Comparison of ENCODE assay signal across 15 mouse cellular contexts in the genomic region with DNA sequence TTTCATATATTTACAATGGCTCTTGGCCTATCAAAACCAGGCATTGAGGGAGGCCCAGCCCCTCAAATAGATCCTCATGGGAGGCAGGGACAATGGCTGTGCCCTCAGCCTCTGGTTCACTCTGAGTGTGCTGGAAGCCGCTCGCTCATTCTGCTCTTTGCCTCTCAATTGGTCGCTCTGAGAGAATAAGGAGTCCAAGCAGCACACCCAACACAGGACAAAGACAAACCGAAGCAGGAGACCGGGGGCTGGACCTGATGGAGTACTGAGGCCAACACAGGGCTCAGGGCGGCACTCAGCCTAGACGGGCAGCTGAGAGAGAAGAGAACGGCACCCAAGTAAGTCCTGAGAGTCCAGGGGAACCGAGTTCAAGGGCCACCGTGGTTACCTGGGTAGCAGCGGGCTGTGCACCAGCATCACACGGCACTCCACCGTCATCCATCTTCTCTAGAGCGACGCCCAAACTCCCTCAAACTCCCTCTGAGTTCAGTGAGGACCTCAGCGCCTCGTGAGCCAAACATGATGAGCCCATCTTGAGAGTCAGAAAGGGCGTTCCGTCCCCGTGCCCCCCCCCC.
"Had no signal": no experiment of that assay in that cellular context is flagged by ENCODE, and none has a peak within 500 bp of the region (broad histone marks: within the 10 kb centered on the region; RNA-seq: fewer than 3 reads in every experiment).

No protein-coding gene starts in this region.

- H3K4me3 ChIP-seq: layer of hippocampus, adult 2 months; liver, embryonic 15.5 days; midbrain, embryonic 12.5 days; stomach, embryonic 15.5 days had no signal

- H3K27ac ChIP-seq: kidney, postnatal 0 days; layer of hippocampus, adult 2 months; liver, embryonic 15.5 days; midbrain, embryonic 12.5 days; stomach, embryonic 15.5 days had no signal

- H3K36me3 ChIP-seq: liver, embryonic 15.5 days; midbrain, embryonic 12.5 days; stomach, embryonic 15.5 days had no signal

- H3K27me3 ChIP-seq: stomach, embryonic 15.5 days had no signal

- H3K4me2 ChIP-seq: liver, embryonic 11.5 days; liver, embryonic 15.5 days; lung, embryonic 14.5 days; stomach, embryonic 15.5 days had no signal

- H3K9ac ChIP-seq: liver, embryonic 15.5 days; lung, embryonic 14.5 days; midbrain, embryonic 12.5 days; stomach, embryonic 15.5 days had no signal

- ATAC-seq: inflammation-experienced regulatory T-cells, adult 6 months had no signal

- DNase-seq: kidney, adult 2 months; kidney, postnatal 4 days; left cerebral cortex, postnatal 4 days; lung, postnatal 10 days; lung, postnatal 4 days; right cerebral cortex, postnatal 14 days; thymus, postnatal 4 days had no signal

- H3K9me3 ChIP-seq: liver, embryonic 15.5 days; midbrain, embryonic 12.5 days; stomach, embryonic 15.5 days had no signal
